Mouse (Mus musculus): ENCODE results near the gene Traf2. TPM values are rescaled to one million over a fixed set of nuclear protein-coding genes. Genes with fewer than 3 reads are reported as not detected.

Gene Traf2
- polyA plus RNA-seq (2016; fragmentation: Nextera tagmentation; extraction: Ambion mirVana), result 46.1 and 46.2 TPM in 2 replicates

DNA sequence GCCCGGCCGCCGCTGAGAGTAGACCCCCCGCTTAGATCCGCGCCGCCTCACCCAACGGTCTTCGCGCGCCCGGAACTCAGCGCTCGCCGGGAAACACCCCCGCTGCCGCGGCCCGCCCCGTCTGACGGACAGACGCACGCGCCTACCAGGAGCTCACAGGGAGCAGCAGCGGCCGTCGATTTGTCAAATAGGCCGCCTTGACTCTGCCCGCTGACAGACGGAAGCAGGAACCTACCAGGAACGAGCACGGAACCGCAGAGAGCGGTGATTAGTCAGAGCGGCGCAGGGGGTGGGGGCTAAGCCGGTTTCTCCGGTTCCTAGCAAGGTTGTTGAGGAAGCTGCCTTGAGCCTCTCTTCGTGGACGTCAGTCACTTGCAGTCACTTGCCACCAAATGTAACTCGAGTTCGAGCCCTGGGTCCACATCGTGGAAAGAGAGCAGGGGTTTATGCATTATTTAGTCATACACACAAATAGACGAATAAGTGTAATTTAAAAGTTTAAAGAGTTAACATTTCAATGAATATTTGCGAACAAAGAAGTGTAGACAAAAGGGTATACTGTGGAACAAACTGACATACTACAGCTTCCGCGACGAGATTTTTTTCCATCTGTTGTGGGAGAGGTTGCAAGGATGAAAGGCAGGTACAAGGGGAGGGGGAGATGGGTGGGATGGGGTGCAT is at the start of gene Traf2:
TSS of gene Traf2 (minus strand) at position 130 of the 681 bp plus-strand sequence.
- Histone ChIP-seq H3K4me1 (peaks cover 23% of the 10 kb centered on the region), H3K4me3 (peak within 1 kb of the TSS; percentile 78), H3K27ac (peak within 1 kb of the TSS; percentile 93), H3K9me3 (replicated peaks) (no peaks in the 10 kb centered on the region), H3K36me3 (peaks cover 12% of the 10 kb centered on the region), H3K27me3 (ENCODE audit: low read depth, poor library complexity, severe bottlenecking) (no peaks in the 10 kb centered on the region)
- 4% methylated on average over 48 of the region's 48 CpGs for WGBS
- DNase-seq (ENCODE audit: low spot score), result peak; percentile 96

DNA sequence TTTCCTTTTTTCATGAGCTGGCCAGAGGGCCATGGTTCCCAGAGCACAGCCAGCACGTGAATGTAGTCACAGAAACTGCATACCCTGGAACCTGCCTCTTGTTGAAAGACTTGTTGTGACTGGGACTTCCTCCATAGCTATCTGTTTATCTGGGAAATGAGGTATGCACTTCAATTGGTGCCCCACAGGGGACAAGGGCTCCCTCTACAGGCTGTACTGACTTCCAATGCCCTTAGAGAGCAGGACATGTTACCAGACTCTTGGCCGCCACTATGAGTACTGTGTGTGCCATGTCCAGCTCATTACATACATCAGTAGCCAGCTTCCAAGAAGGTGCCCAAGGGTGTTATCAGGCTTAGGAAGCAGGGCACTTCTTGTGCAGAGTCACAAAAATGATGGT is 45.1 kb upstream of the Traf2 start:
- 86% methylated on average over 2 of the region's 2 CpGs for WGBS
- H3K4me3 ChIP-seq, result no peak overlapping the region
- H3K9me3 ChIP-seq (replicated peaks), result no peaks in the 10 kb centered on the region
- no peaks in the 10 kb centered on the region for H3K27me3 ChIP-seq (ENCODE audit: low read depth, poor library complexity, severe bottlenecking)
- no peak for DNase-seq (ENCODE audit: low spot score)
- H3K36me3 ChIP-seq, result peaks cover 98% of the 10 kb centered on the region
- no peak overlapping the region for H3K27ac ChIP-seq
- H3K4me1 ChIP-seq, result no peaks in the 10 kb centered on the region

DNA sequence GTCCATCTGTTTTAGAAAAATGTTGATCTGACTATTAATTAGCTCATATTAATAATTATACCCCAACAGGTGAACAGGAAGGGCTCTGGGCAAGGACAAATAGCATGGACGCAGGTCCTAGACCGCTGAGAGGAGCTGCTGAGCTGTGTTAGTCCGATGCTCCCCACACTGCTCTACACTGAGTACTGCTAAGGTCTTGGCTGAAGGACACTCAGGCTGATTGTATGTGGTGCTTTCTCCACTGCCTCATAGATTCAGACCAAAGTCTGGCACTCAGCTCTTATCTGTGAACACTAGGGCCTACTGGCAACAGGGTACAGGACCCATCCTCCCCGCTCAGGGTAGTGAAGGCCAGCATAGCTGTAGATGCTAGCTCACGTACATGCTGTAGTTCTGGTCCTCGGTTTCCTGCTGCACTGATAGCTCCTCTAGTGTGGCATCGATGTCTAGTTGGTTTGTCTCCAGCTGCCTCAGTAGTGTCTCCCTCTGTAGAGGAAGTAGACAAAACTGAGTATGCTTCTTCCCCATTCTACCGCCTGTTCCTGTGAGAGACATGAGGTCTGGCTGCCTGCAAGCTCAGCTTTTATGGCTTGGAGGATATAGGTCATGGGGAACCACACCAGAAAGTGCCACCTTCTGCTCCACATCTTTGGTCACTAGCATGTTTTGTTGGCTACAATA is 41.6 kb upstream of the Traf2 start:
- no peak overlapping the region for H3K4me3 ChIP-seq
- DNase-seq (ENCODE audit: low spot score), result no peak
- H3K9me3 ChIP-seq (replicated peaks), result no peaks in the 10 kb centered on the region
- no peak overlapping the region for H3K27ac ChIP-seq
- WGBS, result 95% methylated on average over 8 of the region's 8 CpGs
- peaks cover 99% of the 10 kb centered on the region for H3K36me3 ChIP-seq
- peaks cover 3% of the 10 kb centered on the region; the same call in 1 of the 2 replicates for H3K4me1 ChIP-seq
- H3K27me3 ChIP-seq (ENCODE audit: low read depth, poor library complexity, severe bottlenecking), result no peaks in the 10 kb centered on the region

DNA sequence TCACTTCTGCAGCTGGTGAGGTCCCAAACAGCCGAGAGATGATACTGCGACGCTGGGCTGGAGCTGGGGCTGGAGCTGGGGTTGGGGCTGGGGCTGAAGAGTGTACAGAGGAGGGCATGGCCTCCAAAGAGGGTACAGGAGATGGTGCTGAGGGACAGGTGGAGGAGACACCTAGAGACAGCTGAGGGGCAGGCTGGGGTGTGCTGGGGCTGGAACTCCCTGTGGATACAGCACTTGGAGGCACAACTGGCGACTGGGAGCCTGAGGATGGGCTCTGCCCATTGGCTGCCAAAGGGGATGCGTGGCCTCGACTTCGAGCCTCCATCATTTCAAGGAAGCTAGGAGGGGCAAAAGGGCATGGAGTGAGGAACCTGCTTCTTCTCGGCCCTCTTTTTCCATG is 40.5 kb upstream of the Traf2 start:
- no peaks in the 10 kb centered on the region for H3K27me3 ChIP-seq (ENCODE audit: low read depth, poor library complexity, severe bottlenecking)
- no peak overlapping the region for H3K27ac ChIP-seq
- H3K9me3 ChIP-seq (replicated peaks), result no peaks in the 10 kb centered on the region
- H3K36me3 ChIP-seq, result peaks cover 99% of the 10 kb centered on the region
- peaks cover 14% of the 10 kb centered on the region for H3K4me1 ChIP-seq
- H3K4me3 ChIP-seq, result no peak overlapping the region
- WGBS, result 89% methylated on average over 8 of the region's 8 CpGs
- no peak for DNase-seq (ENCODE audit: low spot score)

DNA sequence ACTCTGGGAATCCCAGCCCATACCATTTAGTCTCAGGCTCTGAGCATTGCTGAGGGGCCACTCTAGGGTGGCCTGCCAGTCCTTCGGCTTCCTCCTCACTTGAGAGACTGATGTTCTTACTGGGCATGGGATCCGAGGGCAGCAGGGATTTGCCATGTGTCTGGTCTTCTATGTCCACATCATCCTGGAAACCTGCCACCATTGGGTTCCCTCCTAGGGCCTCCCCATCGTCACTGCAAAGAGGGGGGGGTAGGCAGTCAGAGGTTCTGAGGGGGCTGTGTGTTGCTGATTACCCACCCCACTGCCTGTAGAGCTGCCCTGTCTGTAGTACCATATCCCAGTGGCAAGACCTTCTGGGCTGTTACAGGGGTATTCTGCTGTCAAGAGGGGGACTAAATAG is 38.9 kb upstream of the Traf2 start:
- Histone ChIP-seq H3K27ac (no peak overlapping the region), H3K36me3 (peaks cover 82% of the 10 kb centered on the region), H3K27me3 (ENCODE audit: low read depth, poor library complexity, severe bottlenecking) (peaks cover 10% of the 10 kb centered on the region), H3K9me3 (replicated peaks) (no peaks in the 10 kb centered on the region), H3K4me1 (peaks cover 30% of the 10 kb centered on the region), H3K4me3 (no peak overlapping the region)
- 88% methylated on average over 3 of the region's 3 CpGs for WGBS
- no peak for DNase-seq (ENCODE audit: low spot score)

DNA sequence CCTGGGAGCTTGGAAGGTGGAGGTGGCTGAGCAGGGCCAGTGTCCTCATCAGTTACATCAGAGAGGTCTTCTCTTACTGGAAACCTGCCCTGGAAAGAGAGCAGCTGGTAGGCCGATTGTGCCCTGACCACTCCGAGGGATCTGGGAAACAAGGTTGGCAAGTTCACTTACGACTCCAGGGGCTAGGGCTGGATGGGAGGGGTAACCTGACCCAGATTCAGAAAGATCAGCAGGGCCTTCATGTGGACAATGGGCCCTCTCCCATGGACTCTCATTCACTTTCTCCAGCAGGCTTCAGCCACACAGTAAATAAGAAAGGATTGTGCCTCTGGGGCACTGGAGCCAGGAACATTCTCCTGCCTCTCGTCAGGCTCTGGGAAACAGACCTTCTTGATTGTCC is 38.1 kb upstream of the Traf2 start:
- DNase-seq (ENCODE audit: low spot score), result no peak
- 92% methylated on average over 4 of the region's 4 CpGs for WGBS
- peaks cover 17% of the 10 kb centered on the region for H3K27me3 ChIP-seq (ENCODE audit: low read depth, poor library complexity, severe bottlenecking)
- peaks cover 34% of the 10 kb centered on the region for H3K4me1 ChIP-seq
- no peak overlapping the region for H3K4me3 ChIP-seq
- peaks cover 74% of the 10 kb centered on the region for H3K36me3 ChIP-seq
- H3K9me3 ChIP-seq (replicated peaks), result no peaks in the 10 kb centered on the region
- H3K27ac ChIP-seq, result no peak overlapping the region

DNA sequence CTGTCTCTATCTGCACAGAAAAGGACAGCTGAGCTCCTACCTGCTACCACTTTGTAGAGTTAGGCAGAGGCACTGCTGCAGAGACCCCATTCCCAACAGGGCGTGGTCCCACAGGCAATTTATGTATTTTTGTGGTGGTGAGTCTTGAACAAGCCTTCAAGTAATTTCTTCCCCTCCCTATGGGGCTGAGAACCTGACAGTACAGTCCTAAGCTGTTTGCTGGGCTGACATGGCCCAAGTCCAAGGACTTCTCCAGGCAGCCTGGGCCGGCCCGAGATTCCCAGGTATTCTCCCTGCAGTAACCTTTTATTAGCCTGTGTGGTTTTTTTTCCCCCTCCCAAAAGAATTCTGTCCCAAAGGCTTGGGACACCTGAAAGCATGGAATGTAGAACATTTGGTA is 37.4 kb upstream of the Traf2 start:
- Histone ChIP-seq H3K36me3 (peaks cover 67% of the 10 kb centered on the region), H3K27me3 (ENCODE audit: low read depth, poor library complexity, severe bottlenecking) (peaks cover 24% of the 10 kb centered on the region), H3K4me1 (peaks cover 41% of the 10 kb centered on the region), H3K9me3 (replicated peaks) (no peaks in the 10 kb centered on the region), H3K27ac (no peak overlapping the region), H3K4me3 (no peak overlapping the region)
- DNase-seq (ENCODE audit: low spot score), result no peak
- 94% methylated on average over 3 of the region's 3 CpGs for WGBS

DNA sequence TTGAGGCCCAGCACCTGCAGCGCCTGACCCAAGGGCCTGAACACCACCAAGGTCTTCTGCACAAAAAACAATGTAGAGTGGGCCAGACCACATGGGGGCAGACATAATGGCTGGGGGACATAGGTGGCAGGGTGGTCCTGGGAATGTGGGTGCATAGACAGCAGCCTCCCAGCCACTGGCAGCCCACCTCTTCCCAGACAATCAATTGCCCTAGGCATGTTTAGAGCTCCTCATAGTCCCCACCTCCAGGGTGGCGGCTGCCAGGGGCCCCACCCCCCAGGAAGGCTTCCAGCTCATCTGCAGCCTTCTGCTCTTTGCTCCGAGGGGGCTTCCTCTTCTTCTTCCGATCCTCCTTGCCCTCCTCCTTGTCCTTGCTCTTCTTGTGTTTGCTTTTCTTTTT is 36.8 kb upstream of the Traf2 start:
- Histone ChIP-seq H3K4me3 (no peak overlapping the region), H3K27ac (no peak overlapping the region), H3K27me3 (ENCODE audit: low read depth, poor library complexity, severe bottlenecking) (peaks cover 30% of the 10 kb centered on the region), H3K36me3 (peaks cover 62% of the 10 kb centered on the region), H3K4me1 (peaks cover 47% of the 10 kb centered on the region), H3K9me3 (replicated peaks) (no peaks in the 10 kb centered on the region)
- 72% methylated on average over 4 of the region's 4 CpGs for WGBS
- no peak for DNase-seq (ENCODE audit: low spot score)

DNA sequence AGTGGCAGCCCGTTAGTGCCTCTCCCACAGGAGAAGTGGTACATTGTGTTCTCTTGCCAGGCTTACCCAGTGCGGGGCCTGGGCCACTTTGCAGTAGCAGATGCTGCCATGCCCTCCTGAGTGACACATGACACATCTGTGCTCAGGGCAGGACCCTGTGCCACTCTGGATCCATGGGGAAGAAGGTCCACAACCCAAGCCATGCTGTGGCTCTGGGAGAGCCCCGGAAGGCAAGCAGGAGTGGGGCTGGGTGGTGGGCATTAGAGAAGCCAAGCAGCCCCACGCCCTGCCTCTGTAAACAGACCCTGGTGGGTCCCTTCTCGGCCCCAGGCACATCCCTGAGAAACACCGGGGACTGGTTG is 36.4 kb upstream of the Traf2 start:
- 93% methylated on average over 6 of the region's 6 CpGs for WGBS
- Histone ChIP-seq H3K4me3 (no peak overlapping the region), H3K4me1 (peaks cover 51% of the 10 kb centered on the region), H3K27me3 (ENCODE audit: low read depth, poor library complexity, severe bottlenecking) (peaks cover 35% of the 10 kb centered on the region), H3K9me3 (replicated peaks) (no peaks in the 10 kb centered on the region), H3K27ac (no peak overlapping the region), H3K36me3 (peaks cover 57% of the 10 kb centered on the region)
- no peak for DNase-seq (ENCODE audit: low spot score)

DNA sequence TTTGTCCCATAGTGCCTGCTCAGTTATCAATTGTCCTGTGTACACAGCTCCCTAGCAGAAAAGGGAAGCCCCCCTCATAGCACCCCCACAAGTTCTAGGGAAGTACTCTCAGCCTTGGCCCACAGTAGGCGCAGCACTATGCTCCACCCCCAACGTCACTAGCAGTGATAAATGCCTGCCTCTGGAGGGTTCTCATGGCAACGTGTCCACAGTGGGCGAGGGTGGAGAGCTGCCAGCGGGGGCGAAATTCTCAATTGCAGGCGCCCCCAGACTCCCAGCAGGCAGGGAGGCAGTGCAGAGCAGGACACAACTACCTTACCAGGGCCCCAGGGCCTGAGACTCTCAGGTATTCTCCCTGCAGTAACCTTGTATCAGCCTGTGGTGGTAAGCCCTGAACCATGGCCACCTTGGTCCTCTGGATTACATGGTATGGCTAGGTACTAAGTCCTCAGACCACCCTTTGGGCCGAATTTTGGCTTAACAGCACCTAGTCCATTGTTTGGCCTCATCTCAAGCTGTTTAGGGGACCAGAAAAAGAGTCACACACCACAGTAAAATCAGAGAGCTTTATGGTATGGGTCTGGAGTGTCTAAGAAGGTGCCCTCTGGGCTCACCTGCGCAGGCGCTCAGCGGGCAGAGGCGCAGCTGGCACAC is 35.9 kb upstream of the Traf2 start:
- Histone ChIP-seq H3K9me3 (replicated peaks) (no peaks in the 10 kb centered on the region), H3K4me3 (peak overlapping the region; percentile 6; the same call in 1 of the 2 replicates), H3K27ac (no peak overlapping the region), H3K36me3 (peaks cover 52% of the 10 kb centered on the region), H3K4me1 (peaks cover 56% of the 10 kb centered on the region), H3K27me3 (ENCODE audit: low read depth, poor library complexity, severe bottlenecking) (peaks cover 40% of the 10 kb centered on the region)
- WGBS, result 62% methylated on average over 12 of the region's 12 CpGs
- DNase-seq (ENCODE audit: low spot score), result peak; percentile 37

DNA sequence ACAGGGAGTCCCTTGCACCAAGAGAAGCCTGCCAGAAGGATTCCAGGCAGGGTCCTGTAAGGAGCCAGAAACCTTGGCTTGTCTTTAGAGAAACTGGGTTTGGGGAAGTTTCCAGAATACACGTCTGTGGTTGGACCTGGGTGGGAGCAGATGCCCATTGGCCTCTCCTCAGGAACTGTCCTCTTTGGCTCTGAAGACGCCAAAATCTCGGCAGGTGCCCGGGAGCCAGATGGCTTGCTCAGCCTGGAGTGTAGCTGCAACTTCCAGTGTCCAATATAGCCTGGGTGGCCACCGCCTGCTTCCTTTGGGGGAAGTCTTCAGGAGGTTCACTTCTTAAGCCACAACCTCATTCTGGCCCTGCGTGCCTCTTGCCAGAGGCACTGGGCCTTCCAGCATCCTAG is 35.2 kb upstream of the Traf2 start:
- H3K4me3 ChIP-seq, result peak overlapping the region; percentile 44; the same call in 1 of the 2 replicates
- H3K27ac ChIP-seq, result no peak overlapping the region
- H3K36me3 ChIP-seq, result peaks cover 45% of the 10 kb centered on the region
- WGBS, result 47% methylated on average over 6 of the region's 6 CpGs
- peaks cover 63% of the 10 kb centered on the region for H3K4me1 ChIP-seq
- no peaks in the 10 kb centered on the region for H3K9me3 ChIP-seq (replicated peaks)
- peak; percentile 37 for DNase-seq (ENCODE audit: low spot score)
- H3K27me3 ChIP-seq (ENCODE audit: low read depth, poor library complexity, severe bottlenecking), result peaks cover 47% of the 10 kb centered on the region

DNA sequence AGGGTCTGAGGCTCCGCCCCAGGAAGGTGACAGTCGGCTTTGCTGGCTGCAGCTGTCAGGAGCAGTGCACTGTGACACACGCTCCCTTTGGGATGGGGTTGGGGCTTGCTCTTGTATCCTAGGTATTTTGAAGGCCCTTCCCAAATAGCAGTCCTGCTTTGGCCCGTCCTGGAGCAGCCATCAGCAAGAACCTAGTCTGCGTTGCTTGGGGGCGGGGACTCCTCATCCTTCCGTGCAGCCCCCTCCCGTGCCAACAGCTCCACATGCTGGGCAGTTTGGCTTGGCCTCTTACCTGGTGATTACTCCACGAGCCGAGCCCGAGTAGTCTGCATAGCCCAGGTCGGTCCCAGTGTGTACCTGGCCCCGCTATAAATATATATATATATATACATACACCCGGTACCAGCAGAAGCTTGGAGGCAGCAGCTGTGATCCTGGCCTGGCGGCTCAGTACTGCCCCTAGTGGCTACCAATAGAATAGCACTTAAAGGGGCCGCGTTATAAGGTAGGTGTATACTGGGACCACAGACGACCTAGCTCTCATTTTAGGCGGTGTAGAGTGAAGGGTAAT is 34.6 kb upstream of the Traf2 start, which contains the start of gene Ajm1:
TSS of gene Ajm1 (minus strand) at position 464 of the 571 bp plus-strand sequence.
- peaks cover 52% of the 10 kb centered on the region for H3K27me3 ChIP-seq (ENCODE audit: low read depth, poor library complexity, severe bottlenecking)

More for the DNA sequence above, 34.6 kb upstream of the Traf2 start, which contains the start of gene Ajm1:
- H3K27ac ChIP-seq, result no peak within 1 kb of the TSS
- H3K36me3 ChIP-seq, result peaks cover 40% of the 10 kb centered on the region
- no peaks in the 10 kb centered on the region for H3K9me3 ChIP-seq (replicated peaks)
- peak within 1 kb of the TSS; percentile 44 for H3K4me3 ChIP-seq
- 7% methylated on average over 19 of the region's 19 CpGs for WGBS
- peak; percentile 73 for DNase-seq (ENCODE audit: low spot score)
- peaks cover 64% of the 10 kb centered on the region for H3K4me1 ChIP-seq

All from limb, embryonic 10.5 days (tissue).